Mouse (Mus musculus): ENCODE results near the gene Plekha1.

DNA sequence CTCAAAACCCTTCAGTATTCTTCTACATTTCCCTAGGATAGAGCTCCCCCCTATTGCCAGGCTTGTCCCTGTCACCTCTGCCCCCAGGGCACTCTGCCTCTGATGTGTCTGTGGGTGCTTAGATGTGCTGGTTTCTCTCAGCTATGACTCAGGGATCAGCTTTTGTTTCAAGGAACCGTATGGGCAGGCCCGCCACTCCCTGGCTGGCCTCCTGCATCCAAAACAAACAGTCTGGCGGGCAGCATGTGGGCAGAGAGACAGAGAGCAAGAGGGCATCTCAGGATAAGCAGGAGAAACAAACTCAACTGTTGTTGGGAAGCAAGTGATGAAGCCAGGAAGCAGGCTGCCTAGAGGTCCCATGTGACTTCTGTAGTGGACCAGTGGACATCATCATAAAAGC is 9.9 kb upstream of the Plekha1 start:
- no peak for TF ChIP-seq POLR2A (IDR thresholded peaks at IDR 0.05; ENCODE audit: control insufficient read depth, low read depth, low read length)
- TF ChIP-seq CTCF (IDR thresholded peaks at IDR 0.05; ENCODE audit: control insufficient read depth, insufficient read depth, insufficient replicate concordance, low read depth, low read length), result no peak
